Mouse (Mus musculus) retina, embryonic 14.5 days (tissue): ENCODE measurements around the gene Clpx.
"Not testable (repeated sequence)": the region's sequence is repeated elsewhere in the genome, so short reads cannot be mapped to it uniquely, and the experiment has no call there.

Experiments
- DNase-seq: peaks from one replicate; pipeline ENCODE4 v3.0.0-alpha.2; 2015; ENCODE audit warnings: low spot score

Clpx gene

DNA sequence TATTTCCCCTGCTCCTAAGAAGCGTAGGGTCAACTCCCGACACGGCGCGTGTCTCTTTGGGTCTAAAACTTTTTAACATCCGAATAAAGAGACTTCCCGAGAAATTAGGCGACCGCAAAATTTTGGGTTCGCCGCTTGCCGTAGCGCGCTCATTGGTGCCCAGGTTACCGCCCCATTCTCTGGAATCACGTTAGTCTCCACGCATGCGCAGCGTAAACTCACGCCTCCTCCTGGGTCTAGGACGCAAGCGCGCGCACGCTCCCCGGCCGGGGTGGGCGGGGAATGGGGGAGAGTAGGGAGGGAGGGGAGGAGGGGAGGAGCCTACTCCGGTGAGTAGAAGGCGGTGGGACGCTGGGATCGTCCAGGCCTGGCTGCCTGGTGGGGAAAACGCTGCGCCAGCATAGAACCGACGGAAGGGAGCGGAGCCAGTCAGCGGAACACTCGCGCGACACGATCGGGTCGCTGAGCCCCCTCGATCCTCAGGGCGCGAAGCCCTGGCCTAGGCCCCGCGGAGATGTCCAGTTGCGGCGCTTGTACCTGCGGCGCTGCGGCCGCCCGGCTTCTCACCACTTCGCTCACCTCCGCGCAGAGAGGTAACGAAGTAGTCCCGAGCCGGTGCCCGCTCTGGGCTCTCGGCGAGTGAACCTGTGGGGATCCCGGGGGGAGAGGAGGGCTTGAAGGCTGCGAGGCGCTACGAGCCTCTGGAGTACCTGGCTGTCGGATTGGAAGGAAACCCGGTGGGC is at the start of gene Clpx:
Clpx (plus strand) TSS at position 288 of the 743 bp plus-strand sequence.
- peak; percentile 99 for DNase-seq

DNA sequence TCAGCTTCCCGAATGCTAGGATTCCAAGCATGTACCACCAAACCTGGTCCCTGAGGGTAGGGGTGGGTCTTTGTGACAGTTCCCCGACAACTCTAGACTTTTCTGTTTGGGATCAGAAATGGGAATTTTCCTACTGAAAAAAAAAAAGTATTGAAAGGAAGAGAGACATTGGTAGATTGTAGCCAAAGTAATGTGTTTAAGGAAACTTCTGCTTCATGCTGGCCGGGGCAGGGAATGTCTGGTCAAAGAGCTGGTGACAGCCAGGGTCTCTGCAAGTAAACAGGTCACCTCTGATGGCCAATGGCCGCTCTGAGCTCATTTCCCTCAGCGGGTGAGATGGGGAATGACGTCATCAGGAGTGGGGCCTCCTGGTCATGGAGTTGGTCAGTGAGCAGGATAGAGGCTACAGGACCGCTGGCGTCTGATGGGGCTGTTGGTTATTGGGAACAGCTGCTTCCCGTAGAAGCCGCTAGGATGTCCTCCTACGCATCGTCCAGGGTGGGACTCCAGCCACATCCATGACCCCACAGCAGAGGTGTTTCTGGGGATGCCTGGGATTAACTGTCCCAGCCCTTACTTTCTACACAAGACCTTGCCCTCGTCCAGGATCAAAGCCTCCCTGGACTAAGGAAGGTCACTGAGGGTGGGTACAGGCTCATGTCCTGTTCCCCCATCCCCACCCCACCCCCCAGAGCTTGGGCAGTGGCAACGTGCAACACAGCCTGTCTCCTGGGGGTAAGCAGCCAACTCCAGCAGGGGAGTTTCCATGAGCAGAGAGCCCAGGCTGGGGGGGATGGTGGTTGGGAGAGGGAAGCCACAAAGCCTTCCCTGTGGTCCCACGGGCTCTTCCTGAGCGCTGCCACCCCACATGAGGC is 46.3 kb upstream of the Clpx start:
- no peak for DNase-seq

DNA sequence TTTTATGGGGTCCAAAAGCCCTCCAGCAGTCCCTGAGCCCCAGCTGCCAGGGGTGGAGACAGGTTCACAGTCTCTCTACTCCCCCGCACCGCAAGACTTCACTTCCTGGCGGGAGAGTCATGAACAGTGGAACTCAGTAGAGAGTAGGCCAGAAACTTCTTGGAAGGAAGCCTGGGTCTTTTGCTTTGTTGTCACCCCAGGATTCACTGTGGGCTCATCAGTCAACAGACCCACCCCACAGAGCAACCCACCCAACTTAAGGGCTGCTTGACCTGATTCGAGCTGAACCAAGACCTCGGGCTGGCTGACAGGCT is 45.7 kb upstream of the Clpx start:
- DNase-seq, result no peak

DNA sequence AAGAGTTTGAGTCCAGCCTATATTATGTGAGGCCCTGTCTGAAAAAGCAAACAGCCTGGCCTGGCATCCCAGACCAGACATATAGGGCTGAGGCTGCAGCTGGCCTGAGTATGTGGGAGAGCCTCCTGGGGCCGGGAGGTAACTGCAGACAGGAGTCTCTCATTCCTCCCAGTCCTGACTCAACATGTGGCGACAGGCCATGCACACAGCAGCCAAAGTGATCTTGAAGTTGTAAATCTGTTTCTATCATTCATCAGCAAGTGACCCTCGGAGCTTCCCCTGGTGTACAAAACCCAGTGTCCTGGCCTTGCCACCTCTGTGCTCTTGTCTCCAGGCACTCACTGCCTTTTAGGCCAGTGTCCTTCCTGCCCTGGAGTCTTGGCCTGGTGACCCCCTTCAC is 42.0 kb upstream of the Clpx start:
- DNase-seq, result no peak

DNA sequence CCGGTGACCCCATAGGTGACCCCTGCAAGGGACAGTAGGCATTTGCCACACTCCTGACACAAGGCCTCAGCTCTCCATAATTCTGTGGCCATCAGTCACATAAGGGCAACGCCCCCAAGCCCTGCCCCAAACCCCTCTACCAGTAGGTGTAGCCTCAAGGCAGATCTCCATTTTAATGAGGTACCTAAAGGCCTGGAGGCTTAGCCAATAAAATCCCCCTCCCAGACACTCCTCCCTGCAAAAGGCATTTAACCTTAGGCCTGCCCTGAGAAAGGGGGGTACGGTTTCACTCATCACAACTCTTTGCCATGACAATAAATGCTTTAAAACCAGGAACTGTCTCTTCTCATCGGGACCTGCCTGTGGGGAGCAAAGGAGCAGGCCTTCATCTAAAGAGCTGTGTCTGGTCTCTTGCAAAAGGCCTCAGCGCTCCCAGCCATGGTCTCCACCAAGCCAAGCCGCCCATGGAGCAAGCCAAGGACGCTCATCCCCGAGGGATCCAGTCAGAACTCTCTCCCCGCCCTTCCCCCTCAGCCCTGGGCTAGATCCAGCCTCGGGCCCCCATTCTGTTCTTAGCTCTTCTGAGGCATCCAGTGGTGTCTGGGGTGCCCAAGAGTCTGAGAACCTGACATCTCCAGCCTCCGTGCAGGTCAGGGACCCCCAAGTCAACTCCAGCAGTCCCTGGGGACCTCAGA is 38.0 kb upstream of the Clpx start:
- DNase-seq, result no peak

GRCm38 (mm10) chr9:65257218-65257910 is 36.7 kb upstream of the Clpx start:
- no peak for DNase-seq

- no peak for DNase-seq
Measured at GRCm38 (mm10) chr9:65259366-65259765, 34.7 kb upstream of the Clpx start.

- DNase-seq, result no peak
Measured at GRCm38 (mm10) chr9:65261591-65262230, 32.3 kb upstream of the Clpx start.

- no peak for DNase-seq
Measured at GRCm38 (mm10) chr9:65262641-65263120, 31.4 kb upstream of the Clpx start.

GRCm38 (mm10) chr9:65264959-65265358 is 29.1 kb upstream of the Clpx start, which contains the start of gene Cilp:
Gene Cilp, plus strand, starts transcription at chr9:65265180.
- no peak for DNase-seq

GRCm38 (mm10) chr9:65267742-65268515 is 26.1 kb upstream of the Clpx start:
- peak; percentile 77 for DNase-seq

- no peak for DNase-seq
Measured at GRCm38 (mm10) chr9:65273048-65273809, 20.8 kb upstream of the Clpx start.

DNA sequence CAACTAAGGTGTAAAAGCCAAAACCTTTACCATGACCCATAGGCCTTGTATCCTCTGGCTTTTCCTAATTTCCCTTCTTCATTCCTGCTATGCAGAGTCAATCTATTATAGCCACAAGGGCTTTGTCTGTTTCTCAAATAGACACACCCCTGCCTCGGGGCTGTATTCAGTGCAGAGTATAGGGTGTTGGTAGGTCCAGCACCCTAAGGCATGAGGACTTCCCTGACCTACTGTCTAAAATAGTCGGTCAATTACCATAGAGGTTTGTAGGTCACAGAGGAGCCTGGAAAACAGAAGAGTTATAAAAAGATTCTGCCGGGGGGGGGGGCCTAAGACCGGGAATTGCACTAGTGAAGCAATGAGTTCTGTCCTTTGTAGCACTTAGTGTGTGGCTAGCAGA is 20.2 kb upstream of the Clpx start:
- DNase-seq, result no peak

- DNase-seq, result not testable (repeated sequence)
Measured at GRCm38 (mm10) chr9:65274851-65275250, 19.2 kb upstream of the Clpx start.

- no peak for DNase-seq
Measured at GRCm38 (mm10) chr9:65275810-65276530, 18.1 kb upstream of the Clpx start.

DNA sequence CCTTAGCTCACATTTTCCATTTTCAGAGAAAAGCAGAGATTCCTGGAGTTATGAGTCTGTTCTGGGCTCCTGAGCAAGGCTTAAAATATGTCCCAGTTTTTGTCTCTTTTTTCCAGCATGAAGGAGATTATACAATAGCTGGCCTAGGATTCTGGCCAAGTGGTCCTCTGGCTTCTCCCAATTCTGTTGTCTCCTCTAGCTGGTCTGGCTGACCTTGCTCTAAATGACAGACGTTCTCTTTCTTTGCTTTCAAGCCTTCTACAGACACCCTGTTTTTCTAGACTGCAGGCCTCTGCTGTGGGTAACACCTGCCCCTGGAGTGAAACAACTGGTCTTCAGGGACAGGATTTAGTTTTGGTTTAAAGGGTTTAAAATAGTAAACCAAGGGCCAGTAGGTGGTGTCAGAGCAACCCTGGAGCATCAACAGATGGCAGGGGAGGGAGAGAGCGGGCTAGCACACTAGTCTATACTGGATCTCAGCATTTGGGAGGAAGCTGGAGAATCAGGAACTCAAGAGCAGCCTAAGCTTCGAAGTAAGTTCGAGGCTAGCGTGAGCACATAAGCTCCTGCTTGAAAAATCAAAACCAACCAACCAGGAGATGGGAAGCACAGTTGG is 12.4 kb upstream of the Clpx start:
- no peak for DNase-seq

- DNase-seq, result peak; percentile 85
Measured at GRCm38 (mm10) chr9:65283301-65283700, 10.8 kb upstream of the Clpx start.

GRCm38 (mm10) chr9:65288252-65288651 is 5.8 kb upstream of the Clpx start:
- not testable (repeated sequence) for DNase-seq

- DNase-seq, result no peak
Measured at GRCm38 (mm10) chr9:65289988-65290387, 4.1 kb upstream of the Clpx start.
